Mouse (Mus musculus): ENCODE measurements around the gene 2510002D24Rik. TPM values are rescaled to one million over a fixed set of nuclear protein-coding genes. Genes with fewer than 3 reads are reported as not detected.
A peak's percentile ranks its signal among the peaks of the same experiment; 100 is the strongest.

The 2510002D24Rik gene
- total RNA-seq (2014; rRNA removed) (33.4 and 34.1 TPM in 2 replicates), polyA plus RNA-seq (2015; fragmentation: Nextera tagmentation; extraction: Ambion mirVana) (50.1 and 52.1 TPM in 2 replicates)

GRCm38 (mm10) chr16:18836468-18837208 lies at the start of gene 2510002D24Rik, which contains the start of gene Gm28539:
2510002D24Rik (plus strand) TSS chr16:18836578.
Gm28539 (plus strand) TSS chr16:18836584.
- H3K4me2 ChIP-seq (ENCODE audit: low read depth, low read length) = peak within 1 kb of the TSS; percentile 77
- TF ChIP-seq CTCF (IDR thresholded peaks at IDR 0.05; ENCODE audit: low read depth) = no peak
- peaks cover 19% of the 10 kb centered on the region; the same call in 1 of the 2 replicates for H3K36me3 ChIP-seq (ENCODE audit: insufficient read depth, low read length)
- H3K4me1 ChIP-seq (ENCODE audit: insufficient read depth, low read length) = no peaks in the 10 kb centered on the region
- DNase-seq (ENCODE audit: low spot score) = peak; percentile 94
- 2% methylated on average over 46 of the region's 46 CpGs for WGBS
- H3K4me3 ChIP-seq (ENCODE audit: low read length) = peak within 1 kb of the TSS; percentile 94
- ATAC-seq = peak; percentile 97
- peak within 1 kb of the TSS; percentile 94 for H3K9ac ChIP-seq (replicated peaks; ENCODE audit: low read length)
- H3K27me3 ChIP-seq (ENCODE audit: insufficient read depth, low read length) = no peaks in the 10 kb centered on the region
- H3K27ac ChIP-seq = peak within 1 kb of the TSS; percentile 86
- H3K9me3 ChIP-seq (ENCODE audit: low read length) = no peaks in the 10 kb centered on the region

GRCm38 (mm10) chr16:18786652-18787051 lies 49.7 kb upstream of the 2510002D24Rik start:
- ATAC-seq (peak; percentile 55), DNase-seq (ENCODE audit: low spot score) (no peak)
- Histone ChIP-seq H3K36me3 (ENCODE audit: insufficient read depth, low read length) (no peaks in the 10 kb centered on the region), H3K27me3 (ENCODE audit: insufficient read depth, low read length) (no peaks in the 10 kb centered on the region), H3K4me3 (ENCODE audit: low read length) (no peak overlapping the region), H3K27ac (no peak overlapping the region), H3K9me3 (ENCODE audit: low read length) (no peaks in the 10 kb centered on the region), H3K9ac (replicated peaks; ENCODE audit: low read length) (no peak overlapping the region), H3K4me2 (ENCODE audit: low read depth, low read length) (no peak overlapping the region), H3K4me1 (ENCODE audit: insufficient read depth, low read length) (no peaks in the 10 kb centered on the region)
- TF ChIP-seq CTCF (IDR thresholded peaks at IDR 0.05; ENCODE audit: low read depth) = no peak
- 89% methylated on average over 10 of the region's 10 CpGs for WGBS

GRCm38 (mm10) chr16:18788627-18789406 lies 47.6 kb upstream of the 2510002D24Rik start:
- WGBS = 90% methylated on average over 10 of the region's 10 CpGs
- no peak for TF ChIP-seq CTCF (IDR thresholded peaks at IDR 0.05; ENCODE audit: low read depth)
- Histone ChIP-seq H3K27ac (no peak overlapping the region), H3K4me2 (ENCODE audit: low read depth, low read length) (no peak overlapping the region), H3K9ac (replicated peaks; ENCODE audit: low read length) (no peak overlapping the region), H3K27me3 (ENCODE audit: insufficient read depth, low read length) (no peaks in the 10 kb centered on the region), H3K9me3 (ENCODE audit: low read length) (no peaks in the 10 kb centered on the region), H3K4me3 (ENCODE audit: low read length) (no peak overlapping the region), H3K36me3 (ENCODE audit: insufficient read depth, low read length) (no peaks in the 10 kb centered on the region), H3K4me1 (ENCODE audit: insufficient read depth, low read length) (no peaks in the 10 kb centered on the region)
- no peak for ATAC-seq
- no peak for DNase-seq (ENCODE audit: low spot score)

GRCm38 (mm10) chr16:18795223-18795899 lies 41.0 kb upstream of the 2510002D24Rik start:
- Histone ChIP-seq H3K27me3 (ENCODE audit: insufficient read depth, low read length) (no peaks in the 10 kb centered on the region), H3K4me1 (ENCODE audit: insufficient read depth, low read length) (no peaks in the 10 kb centered on the region), H3K9me3 (ENCODE audit: low read length) (no peaks in the 10 kb centered on the region), H3K4me2 (ENCODE audit: low read depth, low read length) (no peak overlapping the region), H3K36me3 (ENCODE audit: insufficient read depth, low read length) (no peaks in the 10 kb centered on the region; the same call in 1 of the 2 replicates), H3K9ac (replicated peaks; ENCODE audit: low read length) (no peak overlapping the region), H3K27ac (no peak overlapping the region), H3K4me3 (ENCODE audit: low read length) (no peak overlapping the region)
- WGBS = 82% methylated on average over 11 of the region's 11 CpGs
- DNase-seq (ENCODE audit: low spot score) (no peak), ATAC-seq (no peak)
- TF ChIP-seq CTCF (IDR thresholded peaks at IDR 0.05; ENCODE audit: low read depth) = no peak

- ATAC-seq (no peak), DNase-seq (ENCODE audit: low spot score) (no peak)
- no peaks in the 10 kb centered on the region; the same call in 1 of the 2 replicates for H3K36me3 ChIP-seq (ENCODE audit: insufficient read depth, low read length)
Observed at GRCm38 (mm10) chr16:18796645-18797044, 39.7 kb upstream of the 2510002D24Rik start.

GRCm38 (mm10) chr16:18798151-18798550 lies 38.2 kb upstream of the 2510002D24Rik start:
- WGBS = 91% methylated on average over 5 of the region's 5 CpGs
- ATAC-seq = no peak

More at GRCm38 (mm10) chr16:18796645-18797044, 39.7 kb upstream of the 2510002D24Rik start:
- Histone ChIP-seq H3K27me3 (ENCODE audit: insufficient read depth, low read length) (no peaks in the 10 kb centered on the region), H3K4me1 (ENCODE audit: insufficient read depth, low read length) (no peaks in the 10 kb centered on the region), H3K4me3 (ENCODE audit: low read length) (no peak overlapping the region), H3K9ac (replicated peaks; ENCODE audit: low read length) (no peak overlapping the region), H3K9me3 (ENCODE audit: low read length) (no peaks in the 10 kb centered on the region), H3K27ac (no peak overlapping the region), H3K4me2 (ENCODE audit: low read depth, low read length) (no peak overlapping the region)
- no peak for TF ChIP-seq CTCF (IDR thresholded peaks at IDR 0.05; ENCODE audit: low read depth)
- 65% methylated on average over 7 of the region's 7 CpGs for WGBS

More at GRCm38 (mm10) chr16:18798151-18798550, 38.2 kb upstream of the 2510002D24Rik start:
- no peaks in the 10 kb centered on the region for H3K4me1 ChIP-seq (ENCODE audit: insufficient read depth, low read length)
- no peak overlapping the region for H3K4me3 ChIP-seq (ENCODE audit: low read length)
- no peak overlapping the region for H3K9ac ChIP-seq (replicated peaks; ENCODE audit: low read length)
- no peak overlapping the region for H3K4me2 ChIP-seq (ENCODE audit: low read depth, low read length)
- H3K36me3 ChIP-seq (ENCODE audit: insufficient read depth, low read length) = no peaks in the 10 kb centered on the region; the same call in 1 of the 2 replicates
- H3K27ac ChIP-seq = no peak overlapping the region
- no peak for TF ChIP-seq CTCF (IDR thresholded peaks at IDR 0.05; ENCODE audit: low read depth)
- no peaks in the 10 kb centered on the region for H3K27me3 ChIP-seq (ENCODE audit: insufficient read depth, low read length)
- no peaks in the 10 kb centered on the region for H3K9me3 ChIP-seq (ENCODE audit: low read length)
- DNase-seq (ENCODE audit: low spot score) = no peak
